12 mouse cellular contexts compared by ENCODE assay signal in the genomic region with DNA sequence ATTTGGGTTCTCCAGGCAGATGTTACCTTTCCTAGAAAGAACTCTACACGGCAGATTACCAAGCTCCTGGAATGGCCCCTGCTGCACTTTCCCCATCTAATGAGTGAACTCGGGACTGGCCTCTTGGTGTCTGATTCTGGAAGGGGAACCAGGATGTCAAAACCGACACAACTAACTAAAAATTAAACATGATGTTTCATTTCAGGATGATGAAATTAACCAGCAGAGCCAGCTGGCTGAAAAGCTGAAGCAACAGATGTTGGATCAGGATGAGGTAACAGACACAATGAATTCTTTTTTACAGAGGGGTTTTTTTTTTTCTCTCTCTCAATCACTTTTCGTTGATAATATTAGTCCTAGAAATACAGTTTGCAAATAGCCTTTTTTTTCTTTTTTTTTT. TPM values are rescaled to one million over a fixed set of nuclear protein-coding genes. Genes with fewer than 3 reads are reported as not detected.
DNase-seq lines count a peak whose midpoint lies in the region; ATAC-seq and TF ChIP-seq lines count a peak whose summit lies in the region.
"Had no signal": no experiment of that assay in that cellular context is flagged by ENCODE, and none has a peak within 500 bp of the region (broad histone marks: within the 10 kb centered on the region; RNA-seq: fewer than 3 reads in every experiment).

No protein-coding gene starts in this region.

- no peak overlapping the region for H3K4me3 ChIP-seq in forebrain, embryonic 13.5 days
- no peak overlapping the region for H3K4me3 ChIP-seq in forebrain, embryonic 16.5 days (replicated peaks; ENCODE audit: low read length)
- H3K4me3 ChIP-seq in intestine, embryonic 16.5 days (ENCODE audit: low read length) = no peak overlapping the region
- H3K4me3 ChIP-seq in intestine, postnatal 0 days (ENCODE audit: low read depth, low read length) = no peak overlapping the region
- no peak overlapping the region for H3K4me3 ChIP-seq in thymus, adult 2 months (ENCODE audit: control insufficient read depth, insufficient read depth, low read length)
- H3K4me3 ChIP-seq: hindbrain, embryonic 13.5 days; liver, embryonic 12.5 days; midbrain, embryonic 12.5 days; neural tube, embryonic 15.5 days had no signal

- DNase-seq in MN1 (ENCODE audit: low spot score) = peak; percentile 43
- peak; percentile 50 for DNase-seq in lung, postnatal 10 days
- no peak for DNase-seq in thymus, adult 2 months
- DNase-seq in spleen, postnatal 10 days (ENCODE audit: low spot score in 2 of 2) = no peak

- WGBS in forebrain, embryonic 13.5 days = 86% methylated on average over 4 of the region's 4 CpGs
- WGBS in forebrain, embryonic 16.5 days = 51% methylated on average over 4 of the region's 4 CpGs
- WGBS in intestine, embryonic 16.5 days = 75% methylated on average over 4 of the region's 4 CpGs
- 59% methylated on average over 4 of the region's 4 CpGs for WGBS in intestine, postnatal 0 days
- WGBS in thymus, adult 2 months = 73% methylated on average over 4 of the region's 4 CpGs

- no peaks in the 10 kb centered on the region for H3K9me3 ChIP-seq in forebrain, embryonic 13.5 days (replicated peaks)
- no peaks in the 10 kb centered on the region for H3K9me3 ChIP-seq in forebrain, embryonic 16.5 days (ENCODE audit: control insufficient read depth, low read length)
- H3K9me3 ChIP-seq in intestine, embryonic 16.5 days (ENCODE audit: control insufficient read depth, low read length) = no peaks in the 10 kb centered on the region
- no peaks in the 10 kb centered on the region for H3K9me3 ChIP-seq in intestine, postnatal 0 days (ENCODE audit: control insufficient read depth)
- H3K9me3 ChIP-seq: hindbrain, embryonic 13.5 days; liver, embryonic 12.5 days; midbrain, embryonic 12.5 days; neural tube, embryonic 15.5 days had no signal

- H3K27me3 ChIP-seq in forebrain, embryonic 13.5 days = no peaks in the 10 kb centered on the region
- no peaks in the 10 kb centered on the region for H3K27me3 ChIP-seq in forebrain, embryonic 16.5 days (replicated peaks; ENCODE audit: control insufficient read depth, insufficient read depth, low read length)
- H3K27me3 ChIP-seq in intestine, embryonic 16.5 days (replicated peaks; ENCODE audit: control insufficient read depth, insufficient read depth, low read length) = no peaks in the 10 kb centered on the region
- H3K27me3 ChIP-seq in intestine, postnatal 0 days (replicated peaks; ENCODE audit: control insufficient read depth, insufficient read depth, low read length) = no peaks in the 10 kb centered on the region
- no peaks in the 10 kb centered on the region for H3K27me3 ChIP-seq in thymus, adult 2 months (ENCODE audit: control insufficient read depth, insufficient read depth, low read length)
- H3K27me3 ChIP-seq: hindbrain, embryonic 13.5 days; liver, embryonic 12.5 days; midbrain, embryonic 12.5 days; neural tube, embryonic 15.5 days had no signal

- H3K4me1 ChIP-seq in forebrain, embryonic 13.5 days = peaks cover 27% of the 10 kb centered on the region
- H3K4me1 ChIP-seq in forebrain, embryonic 16.5 days (replicated peaks; ENCODE audit: control insufficient read depth, insufficient read depth, low read length) = peaks cover 26% of the 10 kb centered on the region
- H3K4me1 ChIP-seq in intestine, embryonic 16.5 days (ENCODE audit: control insufficient read depth, insufficient read depth, low read length) = peaks cover 11% of the 10 kb centered on the region
- H3K4me1 ChIP-seq in intestine, postnatal 0 days (replicated peaks; ENCODE audit: control insufficient read depth, insufficient read depth, low read length) = no peaks in the 10 kb centered on the region
- H3K4me1 ChIP-seq in thymus, adult 2 months (replicated peaks; ENCODE audit: control insufficient read depth, insufficient read depth, low read length) = peaks cover 33% of the 10 kb centered on the region

- no peak overlapping the region; the same call in 1 of the 2 replicates for H3K9ac ChIP-seq in forebrain, embryonic 13.5 days
- no peak overlapping the region for H3K9ac ChIP-seq in forebrain, embryonic 16.5 days (replicated peaks; ENCODE audit: low read depth, low read length)
- no peak overlapping the region for H3K9ac ChIP-seq in intestine, embryonic 16.5 days (ENCODE audit: low read depth, low read length)
- H3K9ac ChIP-seq in intestine, postnatal 0 days (ENCODE audit: low read depth, low read length) = no peak overlapping the region
- H3K9ac ChIP-seq: hindbrain, embryonic 13.5 days; liver, embryonic 12.5 days; midbrain, embryonic 12.5 days; neural tube, embryonic 15.5 days had no signal

- H3K4me2 ChIP-seq in forebrain, embryonic 13.5 days = no peak overlapping the region
- no peak overlapping the region for H3K4me2 ChIP-seq in forebrain, embryonic 16.5 days (ENCODE audit: low read length)
- no peak overlapping the region for H3K4me2 ChIP-seq in intestine, embryonic 16.5 days (ENCODE audit: low read depth, low read length)
- H3K4me2 ChIP-seq in intestine, postnatal 0 days (replicated peaks; ENCODE audit: low read depth) = no peak overlapping the region
- H3K4me2 ChIP-seq: hindbrain, embryonic 13.5 days; liver, embryonic 12.5 days; midbrain, embryonic 12.5 days; neural tube, embryonic 15.5 days had no signal

- 0 out of 2 replicates have a peak, but pooled peaks have one; percentile 1 for ATAC-seq in forebrain, embryonic 13.5 days
- ATAC-seq in forebrain, embryonic 16.5 days = no peak
- peak; percentile 16; the same call in 1 of the 2 replicates for ATAC-seq in intestine, embryonic 16.5 days
- no peak for ATAC-seq in intestine, postnatal 0 days
- ATAC-seq: liver, embryonic 12.5 days had no signal

- H3K36me3 ChIP-seq in forebrain, embryonic 13.5 days (ENCODE audit: poor library complexity, severe bottlenecking) = peaks cover 76% of the 10 kb centered on the region
- H3K36me3 ChIP-seq in forebrain, embryonic 16.5 days (ENCODE audit: control insufficient read depth, insufficient read depth) = peaks cover 20% of the 10 kb centered on the region
- H3K36me3 ChIP-seq in intestine, embryonic 16.5 days (ENCODE audit: control insufficient read depth, insufficient read depth, low read length) = no peaks in the 10 kb centered on the region
- H3K36me3 ChIP-seq in intestine, postnatal 0 days (ENCODE audit: control insufficient read depth, insufficient read depth) = no peaks in the 10 kb centered on the region
- H3K36me3 ChIP-seq in thymus, adult 2 months (ENCODE audit: control insufficient read depth, insufficient read depth, low read length) = no peaks in the 10 kb centered on the region
- H3K36me3 ChIP-seq: liver, embryonic 12.5 days had no signal

- TF ChIP-seq POLR2A in thymus, adult 2 months (IDR thresholded peaks at IDR 0.05; ENCODE audit: control insufficient read depth, extremely low read depth, insufficient read depth, low read length, poor library complexity) = no peak

- H3K27ac ChIP-seq in forebrain, embryonic 13.5 days = peak overlapping the region; percentile 68; the same call in 1 of the 2 replicates
- H3K27ac ChIP-seq in forebrain, embryonic 16.5 days (ENCODE audit: low read length) = no peak overlapping the region
- H3K27ac ChIP-seq in intestine, embryonic 16.5 days (ENCODE audit: low read length) = no peak overlapping the region
- H3K27ac ChIP-seq in intestine, postnatal 0 days (ENCODE audit: low read depth, low read length) = no peak overlapping the region
- no peak overlapping the region for H3K27ac ChIP-seq in thymus, adult 2 months (ENCODE audit: control insufficient read depth, insufficient read depth, low read length)
- H3K27ac ChIP-seq: liver, embryonic 12.5 days had no signal

- TF ChIP-seq CTCF in intestine, postnatal 0 days (IDR thresholded peaks at IDR 0.05; ENCODE audit: low read depth) = no peak
- no peak for TF ChIP-seq CTCF in thymus, adult 2 months (IDR thresholded peaks at IDR 0.05; ENCODE audit: borderline replicate concordance, control insufficient read depth, extremely low read depth, insufficient read depth, low read length, poor library complexity)

RNA-seq across cellular contexts. Expression of gene Lypd6b, which starts 59.8 kb away (rescaled TPM):
- 3.0 and 3.1 TPM in 2 replicates for polyA plus RNA-seq in forebrain, embryonic 13.5 days (2015; fragmentation: Nextera tagmentation; extraction: Ambion mirVana)
- polyA plus RNA-seq in forebrain, embryonic 16.5 days (2015; fragmentation: Nextera tagmentation; extraction: Ambion mirVana) = 8.7 and 12.4 TPM in 2 replicates
- 2.0 and 2.6 TPM in 2 replicates for polyA plus RNA-seq in intestine, embryonic 16.5 days (2015; fragmentation: Nextera tagmentation; extraction: Ambion mirVana)
- 0.68 and 0.73 TPM in 2 replicates for polyA plus RNA-seq in intestine, postnatal 0 days (2015; fragmentation: Nextera tagmentation; extraction: Ambion mirVana)
- polyA plus RNA-seq in thymus, adult 2 months (2012; rRNA removed) = 5.8 and 6.0 TPM in 2 replicates

Comparison
In these comparisons a context has a peak if more than half of its experiments do, and no peak if none do; other contexts are left out.
1. ATAC-seq: peak in forebrain, embryonic 13.5 days (single experiment) and intestine, embryonic 16.5 days (single experiment); none in forebrain, embryonic 16.5 days (single experiment) and intestine, postnatal 0 days (single experiment).
2. DNase-seq: peak in MN1 (single experiment) and lung, postnatal 10 days (single experiment); none in thymus, adult 2 months (single experiment) and spleen, postnatal 10 days (0 of 2).